Mouse (Mus musculus) spleen, adult 2 months (tissue): ENCODE data around the gene Rxfp4.

Experiments used
- CTCF ChIP-seq: fragments of 200-500 bp; IDR thresholded peaks from 2 replicates; pipeline ENCODE4 v1.5.1; 2011; ENCODE audit warnings: mild to moderate bottlenecking, inconsistent platforms; ENCODE audit not compliant: insufficient read depth, insufficient read length, insufficient replicate concordance; ENCODE audit errors: extremely low read depth
- POLR2A ChIP-seq: fragments of 200-500 bp; IDR thresholded peaks from 2 replicates; pipeline ENCODE4 v1.6.1; 2011; ENCODE audit warnings: low read depth, low read length, inconsistent platforms

DNA sequence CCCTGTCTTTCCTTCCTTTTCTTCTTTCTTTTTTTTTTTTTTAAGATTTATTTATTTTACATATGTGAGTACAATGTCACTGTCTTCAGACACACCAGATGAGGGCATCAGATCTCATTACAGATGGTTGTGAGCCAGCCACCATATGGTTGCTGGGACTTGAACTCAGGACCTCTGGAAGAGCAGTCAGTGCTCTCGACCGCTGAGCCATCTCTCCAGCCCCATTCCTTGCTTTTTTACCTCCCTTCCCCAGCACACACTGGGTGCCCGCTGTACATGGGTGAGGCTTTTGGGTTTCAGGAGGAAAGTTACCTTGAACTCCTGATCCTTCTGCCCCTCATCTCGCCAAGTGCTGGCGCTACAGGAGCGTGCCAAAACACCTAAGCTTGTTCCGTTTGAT lies 27.4 kb downstream of the Rxfp4 start:
- TF ChIP-seq CTCF (no peak), POLR2A (no peak)
